Mouse (Mus musculus): ENCODE data around the gene Svs4. TPM values are rescaled to one million over a fixed set of nuclear protein-coding genes. Genes with fewer than 3 reads are reported as not detected.
"Not testable (repeated sequence)": the region's sequence is repeated elsewhere in the genome, so short reads cannot be mapped to it uniquely, and the experiment has no call there.

Svs4 gene
- not detected for polyA plus RNA-seq (2017; shearing (Covaris generic))

DNA sequence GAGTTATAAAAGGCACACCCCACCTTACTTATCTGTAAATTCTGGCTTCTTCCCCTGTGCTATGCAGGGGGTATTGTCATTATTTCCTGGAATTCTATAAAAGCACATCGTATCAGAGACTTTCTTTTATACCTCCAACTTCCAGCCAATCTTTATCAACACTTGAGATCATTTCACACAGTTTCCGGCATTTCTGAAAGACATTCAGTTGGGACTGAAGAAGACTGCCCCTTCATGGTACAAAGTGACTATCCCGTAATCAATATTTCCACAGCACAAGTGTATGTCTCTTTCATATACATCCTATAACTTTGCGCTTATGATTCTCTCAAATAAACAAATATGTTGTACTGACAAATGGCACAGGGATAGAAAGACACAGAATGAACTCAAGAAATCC lies at the start of gene Svs4:
Gene Svs4, minus strand, starts transcription at position 101 of the 400 bp plus-strand sequence.
- ATAC-seq: no peak

DNA sequence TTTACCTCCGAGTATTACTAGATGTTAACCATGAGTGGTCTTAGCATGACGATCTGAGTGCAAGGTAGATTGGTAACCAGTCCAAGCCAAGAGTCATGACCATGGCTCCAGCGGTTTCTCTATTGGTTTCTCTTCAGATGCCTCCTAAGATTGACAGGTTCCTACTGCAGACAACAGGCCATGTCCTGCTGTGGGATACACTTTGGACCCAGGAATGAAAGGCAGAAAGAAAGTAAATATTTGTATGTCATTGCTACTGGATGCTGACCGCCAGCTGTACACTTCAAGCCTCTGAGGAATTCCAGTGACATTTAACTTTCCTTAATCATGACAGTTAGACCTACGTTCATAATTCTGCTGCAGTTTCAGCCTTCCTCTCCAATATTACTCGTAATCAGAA lies 42.7 kb upstream of the Svs4 start:
- ATAC-seq: no peak

DNA sequence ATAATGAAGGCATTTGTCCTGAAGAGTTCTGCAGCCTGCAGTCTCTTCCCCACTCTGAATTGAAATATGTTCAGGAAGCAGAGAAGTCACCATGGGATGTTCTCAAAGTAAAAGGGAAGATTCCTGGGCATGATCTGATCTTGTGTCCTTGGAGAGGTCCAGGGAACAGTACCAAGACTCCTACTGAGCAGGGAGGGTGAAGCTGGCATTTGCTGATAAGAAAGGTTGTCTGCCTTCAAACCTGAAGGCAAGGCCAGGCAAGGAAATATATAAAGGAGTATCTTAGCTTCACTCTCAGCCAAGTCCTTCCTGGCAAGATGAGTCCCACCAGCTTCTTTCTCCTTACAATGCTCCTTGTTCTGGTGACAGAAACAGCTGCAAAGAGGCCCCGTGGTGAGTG lies 38.2 kb upstream of the Svs4 start, which contains the start of gene Svs6:
Gene Svs6, plus strand, starts transcription at position 301 of the 400 bp plus-strand sequence.
- ATAC-seq: not testable (repeated sequence)

DNA sequence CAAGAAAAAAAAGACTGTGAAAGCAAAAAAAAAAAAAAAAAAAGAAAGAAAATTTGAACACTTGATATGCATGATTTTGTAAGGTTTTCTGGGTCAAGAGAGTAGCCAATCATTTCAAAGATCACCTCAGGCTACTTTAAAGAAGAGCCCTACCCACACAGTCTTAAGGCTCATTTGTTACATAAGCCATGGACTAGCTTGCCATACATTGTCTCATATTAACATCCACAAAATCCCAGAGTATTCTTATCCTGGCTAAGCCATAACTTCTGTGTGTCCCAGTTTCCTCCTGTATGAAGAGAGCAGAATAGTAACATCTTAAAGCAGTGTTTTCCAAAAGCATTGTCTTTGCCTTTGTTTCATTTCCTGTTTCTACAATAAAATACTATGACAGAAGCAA lies 37.2 kb upstream of the Svs4 start:
- ATAC-seq: not testable (repeated sequence)

DNA sequence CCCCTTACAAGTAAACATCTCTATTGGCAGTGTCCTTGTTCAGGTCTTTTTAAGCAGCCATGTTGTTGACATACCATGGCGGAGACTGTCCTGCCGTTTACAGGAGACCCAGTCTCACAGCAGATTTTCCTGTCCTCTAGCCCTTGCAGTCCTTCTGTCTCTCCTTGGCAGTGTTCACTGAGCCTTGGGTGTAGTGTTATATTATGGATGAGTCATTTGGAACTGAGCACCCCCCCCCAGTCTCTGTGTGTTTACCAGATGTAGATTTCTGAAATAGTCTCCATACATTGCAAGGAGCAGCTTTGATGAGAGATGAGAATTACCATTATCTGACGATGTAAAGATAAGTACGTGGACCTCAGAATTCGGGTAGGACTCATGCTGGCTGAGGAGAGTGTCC lies 34.3 kb upstream of the Svs4 start:
- ATAC-seq: no peak

DNA sequence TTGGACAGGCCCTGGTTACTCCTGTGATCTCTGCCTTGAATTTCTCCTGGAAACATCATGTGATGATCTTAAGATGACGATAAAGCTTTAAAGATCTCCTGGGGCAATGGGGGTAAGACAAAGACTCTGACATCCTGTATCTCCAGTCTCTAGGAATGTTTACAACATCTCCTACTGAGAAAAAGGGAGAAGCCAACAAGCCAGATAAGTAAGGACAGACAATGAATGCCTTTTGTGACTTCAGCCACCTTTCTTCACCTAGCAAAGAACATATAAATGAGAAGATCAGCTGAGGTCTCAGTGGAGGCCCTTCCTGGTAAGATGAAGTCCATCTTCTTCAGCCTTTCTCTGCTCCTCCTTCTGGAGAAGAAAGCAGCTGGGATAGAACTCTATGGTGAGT lies 10.7 kb upstream of the Svs4 start, which contains the start of gene Svs3a:
Gene Svs3a, plus strand, starts transcription at position 301 of the 400 bp plus-strand sequence.
- ATAC-seq: not testable (repeated sequence)

DNA sequence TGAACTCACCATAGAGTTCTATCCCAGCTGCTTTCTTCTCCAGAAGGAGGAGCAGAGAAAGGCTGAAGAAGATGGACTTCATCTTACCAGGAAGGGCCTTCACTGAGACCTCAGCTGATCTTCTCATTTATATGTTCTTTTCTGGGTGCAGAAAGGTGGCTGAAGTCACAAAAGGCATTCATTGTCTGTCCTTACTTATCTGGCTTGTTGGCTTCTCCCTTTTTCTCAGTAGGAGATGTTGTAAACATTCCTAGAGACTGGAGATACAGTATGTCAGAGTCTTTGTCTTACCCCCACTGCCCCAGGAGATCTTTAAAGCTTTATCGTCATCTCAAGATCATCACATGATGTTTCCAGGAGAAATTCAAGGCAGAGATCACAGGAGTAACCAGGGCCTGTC lies 21.7 kb downstream of the Svs4 start, which contains the start of gene Svs3b:
Gene Svs3b, minus strand, starts transcription at position 101 of the 400 bp plus-strand sequence.
- ATAC-seq: not testable (repeated sequence)

DNA sequence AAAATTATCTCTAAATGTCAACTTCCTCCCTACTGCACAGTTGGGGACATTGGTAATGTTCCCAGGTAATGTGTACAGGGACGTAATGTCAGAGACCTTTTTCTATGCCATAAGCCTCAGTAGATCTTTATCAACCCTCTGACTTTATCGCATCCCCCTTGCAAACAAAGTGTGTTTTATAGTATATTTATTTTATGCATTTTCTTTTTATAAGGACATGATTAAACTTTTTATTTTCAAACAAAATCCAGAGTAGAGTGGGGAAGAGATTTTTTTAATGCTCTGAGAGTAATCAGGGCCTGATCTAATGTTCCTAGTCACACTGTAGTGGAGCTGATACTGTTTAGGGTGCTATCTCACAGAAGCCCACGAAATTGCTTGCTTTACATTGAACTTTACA lies 39.9 kb downstream of the Svs4 start, which contains the start of gene Svs2:
Gene Svs2, minus strand, starts transcription at position 101 of the 400 bp plus-strand sequence.
- ATAC-seq: no peak

DNA sequence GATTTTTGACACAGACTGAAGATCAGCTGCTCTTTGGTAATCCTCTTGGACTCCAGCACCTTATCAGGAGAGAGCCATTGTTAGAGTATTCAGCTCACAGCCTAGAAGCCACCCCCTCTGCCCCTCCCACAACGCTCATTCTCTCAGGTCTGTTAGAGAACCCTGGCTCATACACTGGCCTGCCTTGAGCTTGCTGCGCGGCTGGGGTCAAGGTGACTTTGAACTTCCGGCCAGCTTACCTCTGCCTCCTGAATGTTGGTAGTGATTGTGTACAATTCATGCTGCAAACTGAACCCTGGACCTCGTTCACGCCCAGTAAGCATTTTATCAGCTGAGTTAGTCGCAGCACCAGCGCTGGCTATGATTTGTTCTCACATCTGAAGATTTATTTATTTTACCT lies 45.6 kb downstream of the Svs4 start:
- ATAC-seq: no peak

DNA sequence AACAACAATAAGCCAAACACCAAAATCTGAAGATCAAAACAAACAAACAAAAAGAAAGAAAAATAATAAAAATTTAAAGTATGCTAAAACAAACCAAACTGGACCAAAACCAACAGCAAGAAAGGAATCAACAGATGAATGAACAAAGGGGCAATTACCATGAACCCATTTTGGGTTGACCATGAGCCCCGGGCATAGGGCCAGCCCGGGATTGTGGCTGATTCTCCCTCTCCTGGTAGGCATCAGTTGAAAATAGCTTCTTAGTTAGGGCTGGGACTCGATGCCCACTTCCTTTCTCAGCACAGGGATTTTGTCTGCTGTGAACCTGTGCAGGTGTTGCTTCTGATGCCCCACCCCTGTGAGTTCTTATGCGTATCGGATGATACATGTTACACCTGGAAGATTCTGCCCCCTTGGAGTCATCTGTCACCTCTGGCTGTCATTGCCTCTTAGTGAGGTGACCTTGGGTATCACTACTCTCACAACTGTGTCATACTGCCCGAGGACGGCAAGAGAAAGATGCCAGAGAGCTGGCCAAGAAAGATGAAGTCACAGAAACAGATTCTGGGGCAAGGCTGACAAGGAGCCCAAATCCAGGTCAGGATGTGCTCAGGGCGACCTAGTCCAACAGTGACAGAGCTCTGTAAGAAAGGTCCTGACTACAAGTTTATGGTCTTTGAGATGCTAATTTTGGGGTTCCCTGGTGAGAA lies 49.7 kb downstream of the Svs4 start:
- ATAC-seq: no peak

Other genes starting within 250 kb of the Svs4 start
- 100 to 1,000 TPM; 188 to 203 TPM for gene Stk4, start 208.1 kb downstream of the Svs4 start, polyA plus RNA-seq (2017; shearing (Covaris generic))
- gene Tomm34, start 207.3 kb downstream of the Svs4 start, polyA plus RNA-seq (2017; shearing (Covaris generic)): 100 to 1,000 TPM; 109 to 114 TPM
- under 1 TPM in 1 of 2 experiments, not detected in 1; 0.12 TPM for gene Kcns1, start 107.3 kb downstream of the Svs4 start, polyA plus RNA-seq (2017; shearing (Covaris generic))
- not detected for gene Wfdc5, start 95.7 kb downstream of the Svs4 start, polyA plus RNA-seq (2017; shearing (Covaris generic))
- gene Wfdc12, start 87.9 kb downstream of the Svs4 start, polyA plus RNA-seq (2017; shearing (Covaris generic)): not detected
- not detected for gene Wfdc15a, start 78.3 kb downstream of the Svs4 start, polyA plus RNA-seq (2017; shearing (Covaris generic))
- not detected for gene Wfdc15b, start 56.8 kb downstream of the Svs4 start, polyA plus RNA-seq (2017; shearing (Covaris generic))
- gene Svs2, start 40.0 kb downstream of the Svs4 start, polyA plus RNA-seq (2017; shearing (Covaris generic)): not detected
- not detected for gene Svs3b, start 21.8 kb downstream of the Svs4 start, polyA plus RNA-seq (2017; shearing (Covaris generic))
- not detected for gene Svs3a, start 10.8 kb upstream of the Svs4 start, polyA plus RNA-seq (2017; shearing (Covaris generic))
- gene Svs6, start 38.3 kb upstream of the Svs4 start, polyA plus RNA-seq (2017; shearing (Covaris generic)): not detected
- not detected for gene Svs5, start 54.3 kb upstream of the Svs4 start, polyA plus RNA-seq (2017; shearing (Covaris generic))
- gene Slpi, start 110.6 kb upstream of the Svs4 start, polyA plus RNA-seq (2017; shearing (Covaris generic)): 1 to 10 TPM; 3.4 to 4.2 TPM
- gene Rbpjl, start 124.7 kb upstream of the Svs4 start, polyA plus RNA-seq (2017; shearing (Covaris generic)): not detected
- gene Matn4, start 126.7 kb upstream of the Svs4 start, polyA plus RNA-seq (2017; shearing (Covaris generic)): under 1 TPM in 1 of 2 experiments, not detected in 1; 0.32 TPM
- 10 to 100 TPM; 13.8 to 23.7 TPM for gene Sdc4, start 165.4 kb upstream of the Svs4 start, polyA plus RNA-seq (2017; shearing (Covaris generic))
- gene Sys1, start 178.5 kb upstream of the Svs4 start, polyA plus RNA-seq (2017; shearing (Covaris generic)): 10 to 100 TPM; 29.7 to 33.4 TPM
- 1 to 10 TPM in 1 of 2 experiments, not detected in 1; 3.7 TPM for gene Gm20458, start 182.5 kb upstream of the Svs4 start, polyA plus RNA-seq (2017; shearing (Covaris generic))
- under 1 TPM in 1 of 2 experiments, not detected in 1; 0.37 TPM for gene Trp53tg5, start 195.3 kb upstream of the Svs4 start, polyA plus RNA-seq (2017; shearing (Covaris generic))
- 1 to 10 TPM; 2.1 to 6.8 TPM for gene Dbndd2, start 207.6 kb upstream of the Svs4 start, polyA plus RNA-seq (2017; shearing (Covaris generic))
- gene Pigt, start 219.1 kb upstream of the Svs4 start, polyA plus RNA-seq (2017; shearing (Covaris generic)): 10 to 100 TPM; 19.6 to 47.7 TPM